Mouse (Mus musculus) lung, adult 2 months (tissue): ENCODE results near the gene Olfr718-ps1.
"Not testable (repeated sequence)": the region's sequence is repeated elsewhere in the genome, so short reads cannot be mapped to it uniquely, and the experiment has no call there.

Experiments
- CTCF ChIP-seq: fragments of 200-500 bp; IDR thresholded peaks from 2 replicates; pipeline ENCODE4 v1.5.1; 2011; ENCODE audit warnings: mild to moderate bottlenecking, low read length, control low read depth; ENCODE audit not compliant: insufficient read depth
- POLR2A ChIP-seq: fragments of 200-500 bp; IDR thresholded peaks from 2 replicates; pipeline ENCODE4 v1.6.1; 2011; ENCODE audit warnings: low read depth, mild to moderate bottlenecking, control low read depth, low read length, borderline replicate concordance; ENCODE audit errors: extremely low read depth

- TF ChIP-seq CTCF, POLR2A: not testable (repeated sequence)
Measured at GRCm38 (mm10) chr5:143194747-143195146, 47.4 kb upstream of the Olfr718-ps1 start.
